Mouse (Mus musculus) megakaryocyte, adult 5-6 weeks (primary cell): ENCODE results near the gene Pard3b. TPM values are rescaled to one million over a fixed set of nuclear protein-coding genes. Genes with fewer than 3 reads are reported as not detected.

Experiments used
- ATAC-seq: 2 replicates; pipeline ENCODE4 v1.8.0; 2016; ENCODE audit warnings: mild to moderate bottlenecking, inconsistent platforms; ENCODE audit not compliant: poor library complexity, severe bottlenecking
- total RNA-seq, 2 experiments: library from RNA; stranded (forward) in 1 of 2; stranded (reverse) in 1 of 2; fragments of 153-499, 151-499 nt in 1 of 2; fragments of 221-1000, 200-1000 nt in 1 of 2; gene quantifications; 2 replicates each; pipeline versions ENCODE4 v1.2.3 to v1.2.4; 2015 to 2017

The Pard3b gene
- total RNA-seq, 2 experiments from 2014 or later = 0.45 to 0.48 TPM

- peak; percentile 86 for ATAC-seq
Observed at GRCm38 (mm10) chr1:62679466-62679865, 1040.8 kb downstream of the Pard3b start.

DNA sequence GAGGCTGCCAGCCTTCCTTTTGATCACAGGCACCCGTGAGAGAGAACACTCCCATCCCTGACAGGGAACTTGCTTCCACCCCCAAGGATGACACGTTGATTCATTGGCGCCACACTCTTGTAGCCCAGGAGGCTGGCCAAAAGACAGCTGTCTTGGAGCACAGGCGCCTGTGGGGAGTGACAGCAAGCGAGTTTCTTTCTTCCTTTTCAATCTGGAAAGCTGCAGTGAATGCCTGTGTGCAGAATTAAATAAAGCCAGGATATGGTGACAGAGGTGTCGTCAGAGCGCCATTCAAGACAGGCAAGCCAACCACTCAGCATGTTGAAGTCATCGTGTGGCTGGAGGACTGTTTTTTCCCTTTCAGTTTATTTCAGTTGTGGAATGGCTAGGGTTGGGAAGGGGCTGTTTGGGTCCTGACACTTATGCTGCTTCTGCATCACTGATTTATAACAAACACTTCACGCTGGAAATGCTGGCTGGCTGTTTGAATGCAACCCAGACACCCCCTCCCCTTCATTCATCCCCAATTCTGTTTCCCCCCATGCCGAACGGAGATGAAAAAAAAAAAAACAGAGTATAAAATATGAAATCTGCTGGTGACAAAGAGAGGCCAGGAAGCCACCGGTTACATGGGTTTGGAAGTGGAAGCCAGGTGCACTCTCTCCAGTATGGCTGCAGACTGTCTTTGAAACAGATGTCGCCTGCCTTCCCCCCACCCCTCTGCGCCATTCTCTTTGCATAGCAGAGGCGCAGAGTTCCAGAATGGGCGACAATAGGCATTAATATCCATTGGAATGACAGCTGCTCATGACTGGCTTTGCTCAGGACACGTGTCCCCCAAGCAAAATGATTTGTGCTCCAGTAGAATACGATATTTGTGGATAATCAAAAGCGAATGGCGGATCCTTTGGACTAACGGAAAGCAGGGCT, 1044.1 kb downstream of the Pard3b start:
- no peak for ATAC-seq

- no peak for ATAC-seq
Observed at GRCm38 (mm10) chr1:62683498-62683897, 1044.9 kb downstream of the Pard3b start.

DNA sequence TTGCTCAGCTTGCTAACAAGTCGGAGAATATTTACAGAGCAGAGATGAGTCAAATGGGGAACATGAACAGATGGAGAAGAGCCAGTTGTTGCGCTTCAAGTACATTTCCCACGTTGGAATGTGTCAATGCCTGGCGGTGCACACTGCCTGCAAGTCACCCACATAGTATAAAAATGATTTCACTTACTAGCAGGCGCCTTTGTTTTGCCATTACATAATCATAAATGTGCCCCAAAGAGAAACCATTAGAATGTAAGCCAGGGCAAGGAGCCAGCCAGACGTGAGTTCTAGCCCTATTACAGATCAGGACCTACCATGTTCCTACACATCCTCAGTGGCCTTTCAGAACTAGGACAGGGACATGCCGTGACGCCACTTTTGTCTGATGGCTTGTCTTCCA, 1048.9 kb downstream of the Pard3b start:
- no peak for ATAC-seq

DNA sequence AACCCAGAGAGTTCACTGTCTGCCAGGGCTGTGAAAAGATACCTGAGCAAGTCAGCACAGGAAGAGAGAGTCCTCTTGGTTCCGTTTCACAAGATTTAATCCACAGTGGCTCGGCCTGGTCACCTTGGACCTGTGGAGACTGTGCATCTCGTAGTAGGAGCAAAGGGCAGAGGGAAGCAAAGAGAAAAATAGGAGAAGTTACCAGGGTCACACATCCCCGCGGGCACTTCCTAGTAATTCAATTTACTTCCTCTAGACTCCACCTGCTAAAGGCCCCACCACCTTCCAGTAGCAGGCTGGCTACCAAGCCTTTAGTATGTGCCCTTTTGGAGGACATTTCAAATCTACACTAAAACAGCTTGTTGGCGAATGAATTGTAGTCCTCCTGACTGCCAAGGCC, 1052.6 kb downstream of the Pard3b start:
- peak; percentile 90 for ATAC-seq
